Mouse (Mus musculus): ENCODE data around the gene Kdm2a.

DNA sequence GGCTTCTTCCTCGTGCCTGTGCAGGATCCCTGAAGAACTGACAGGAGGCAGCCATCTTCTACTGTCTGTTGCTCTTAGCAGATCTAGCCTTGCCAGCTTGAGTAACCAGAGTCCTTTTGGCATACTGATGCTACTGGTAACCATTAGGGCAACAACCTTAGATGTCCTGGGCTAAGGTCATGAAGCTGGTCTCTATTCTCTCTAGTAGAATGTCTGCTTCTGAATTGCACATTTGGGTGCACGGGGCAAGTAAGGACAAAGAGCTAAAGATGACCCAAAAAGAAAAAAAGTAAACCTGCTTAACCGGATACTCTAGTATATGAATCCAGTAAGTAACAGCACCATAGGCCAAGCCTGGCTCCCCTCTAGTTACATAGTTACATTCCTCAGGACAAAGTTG is 72.0 kb downstream of the Kdm2a start:
- TF ChIP-seq CTCF (IDR thresholded peaks at IDR 0.05; ENCODE audit: insufficient read depth, low read depth, low read length) (no peak), POLR2A (IDR thresholded peaks at IDR 0.05; ENCODE audit: insufficient read depth, low read depth, low read length) (no peak)

Data from olfactory bulb, adult 2 months (tissue).